Mouse (Mus musculus) lung, postnatal 4 days (tissue): ENCODE measurements around the gene Cnksr3.

Source experiments
- DNase-seq, 2 experiments: peaks; one replicate each; pipeline ENCODE4 v3.0.0; 2021

The Cnksr3 gene

GRCm38 (mm10) chr10:7211696-7212482 lies at the start of gene Cnksr3:
Gene Cnksr3 (minus strand): TSS chr10:7212237.
- peak; percentile 97 for DNase-seq

- peak in 1 of 2 experiments; percentile 10 for DNase-seq
These were observed 48.4 kb upstream of the Cnksr3 start for GRCm38 (mm10) chr10:7260166-7261108.

- no peak for DNase-seq
These were observed 46.6 kb upstream of the Cnksr3 start for GRCm38 (mm10) chr10:7258607-7259006.

GRCm38 (mm10) chr10:7250455-7250854 lies 38.4 kb upstream of the Cnksr3 start:
- no peak for DNase-seq

- DNase-seq = no peak
These were observed 22.6 kb upstream of the Cnksr3 start for GRCm38 (mm10) chr10:7234601-7235000.

GRCm38 (mm10) chr10:7217551-7218127 lies 5.6 kb upstream of the Cnksr3 start:
- no peak for DNase-seq

- no peak for DNase-seq
These were observed 2.7 kb upstream of the Cnksr3 start for GRCm38 (mm10) chr10:7214718-7215117.

GRCm38 (mm10) chr10:7213066-7213630 lies 1.1 kb upstream of the Cnksr3 start:
- no peak for DNase-seq

- DNase-seq = no peak
These were observed 500 bp upstream of the Cnksr3 start for GRCm38 (mm10) chr10:7212537-7212936.

GRCm38 (mm10) chr10:7210991-7211695 lies 894 bp downstream of the Cnksr3 start:
- DNase-seq = peak; percentile 87 to 88

- DNase-seq = no peak
These were observed 2.2 kb downstream of the Cnksr3 start for GRCm38 (mm10) chr10:7209691-7210455.

GRCm38 (mm10) chr10:7208859-7209441 lies 3.1 kb downstream of the Cnksr3 start:
- no peak for DNase-seq

GRCm38 (mm10) chr10:7207301-7207700 lies 4.7 kb downstream of the Cnksr3 start:
- peak; percentile 29 to 51 for DNase-seq

GRCm38 (mm10) chr10:7206571-7206970 lies 5.5 kb downstream of the Cnksr3 start:
- DNase-seq = no peak

- peak; percentile 15 to 32 for DNase-seq
These were observed 6.5 kb downstream of the Cnksr3 start for GRCm38 (mm10) chr10:7205576-7205975.

- no peak for DNase-seq
These were observed 7.1 kb downstream of the Cnksr3 start for GRCm38 (mm10) chr10:7204953-7205352.

- no peak for DNase-seq
These were observed 9.5 kb downstream of the Cnksr3 start for GRCm38 (mm10) chr10:7202576-7202975.

- no peak for DNase-seq
These were observed 11.4 kb downstream of the Cnksr3 start for GRCm38 (mm10) chr10:7200665-7201064.

GRCm38 (mm10) chr10:7198201-7198600 lies 13.8 kb downstream of the Cnksr3 start:
- DNase-seq = no peak

GRCm38 (mm10) chr10:7197733-7198132 lies 14.3 kb downstream of the Cnksr3 start:
- DNase-seq = no peak
